Mouse (Mus musculus) olfactory bulb, adult 2 months (tissue): Measurements from ENCODE around the gene Tmem201.
A peak's percentile ranks its signal among the peaks of the same experiment; 100 is the strongest.

Experiments used
- CTCF ChIP-seq: fragments of 200-500 bp; IDR thresholded peaks from 2 replicates; pipeline ENCODE4 v1.5.1; 2012; ENCODE audit warnings: low read depth, mild to moderate bottlenecking, low read length, moderate library complexity; ENCODE audit not compliant: insufficient read depth
- POLR2A ChIP-seq: fragments of 200-500 bp; IDR thresholded peaks from 2 replicates; pipeline ENCODE4 v1.6.1; 2012; ENCODE audit warnings: mild to moderate bottlenecking, low read depth, low read length, moderate library complexity; ENCODE audit not compliant: insufficient read depth

GRCm38 (mm10) chr4:149774094-149774470, 36.2 kb upstream of the Tmem201 start, which contains the start of gene Slc25a33:
- TF ChIP-seq CTCF: no peak
- peak; percentile 99 for TF ChIP-seq POLR2A
